Mouse (Mus musculus) liver, embryonic 14.5 days (tissue): ENCODE measurements around the gene Auts2. TPM values are rescaled to one million over a fixed set of nuclear protein-coding genes. Genes with fewer than 3 reads are reported as not detected.

Experiments
- ATAC-seq: fragments of 200-750 bp; cut with Nextera tagmentation; 2 replicates; pipeline ENCODE4 v1.8.0; 2017; ENCODE audit warnings: moderate number of reproducible peaks, mild to moderate bottlenecking, moderate library complexity; ENCODE audit not compliant: insufficient read depth
- DNase-seq, 3 experiments: peaks; one replicate each; pipeline ENCODE4 v3.0.0-alpha.2; 2012 to 2013; ENCODE audit warnings: low read depth in 3 of 3, low spot score in 3 of 3
- H3K27ac ChIP-seq: fragments of 300-500 bp; sonication (generic); 2 replicates; pipeline ENCODE4 v1.5.1; 2014; ENCODE audit warnings: moderate library complexity, mild to moderate bottlenecking, control low read depth, inconsistent platforms
- H3K27me3 ChIP-seq: fragments of 300-500 bp; sonication (generic); 2 replicates; pipeline ENCODE4 v1.6.1; 2014; ENCODE audit warnings: mild to moderate bottlenecking, low read length, moderate library complexity; ENCODE audit not compliant: control insufficient read depth, insufficient read depth
- H3K36me3 ChIP-seq: fragments of 300-500 bp; sonication (generic); replicated peaks from 2 replicates; pipeline ENCODE4 v1.6.1; 2014; ENCODE audit warnings: low read depth; ENCODE audit not compliant: control insufficient read depth, insufficient read depth
- H3K4me1 ChIP-seq, 2 experiments: fragments of 200-500 bp in 1 of 2; fragments of 300-500 bp in 1 of 2; sonication (generic) in 1 of 2; replicated peaks; 2 replicates each; pipeline ENCODE4 v1.6.1; 2012 to 2014; ENCODE audit warnings: antibody characterized with exemption in 1 of 2, inconsistent platforms in 1 of 2, low read length in 1 of 2; ENCODE audit not compliant: control insufficient read depth in 2 of 2, insufficient read depth in 2 of 2
- H3K4me2 ChIP-seq: fragments of 300-500 bp; sonication (generic); 2 replicates; pipeline ENCODE4 v1.6.1; 2014; ENCODE audit warnings: low read depth, mild to moderate bottlenecking, control low read depth, moderate library complexity
- H3K4me3 ChIP-seq, 2 experiments: fragments of 200-500 bp in 1 of 2; fragments of 300-500 bp in 1 of 2; sonication (generic) in 1 of 2; 2 replicates each; pipeline ENCODE4 v1.5.1; 2012 to 2014; ENCODE audit warnings: low read depth in 2 of 2, low read length in 2 of 2, mild to moderate bottlenecking in 2 of 2, control low read depth in 1 of 2, inconsistent platforms in 1 of 2, moderate library complexity in 1 of 2; ENCODE audit not compliant: insufficient read depth in 1 of 2
- H3K9ac ChIP-seq: fragments of 300-500 bp; sonication (generic); replicated peaks from 2 replicates; pipeline ENCODE4 v1.6.1; 2014; ENCODE audit warnings: mild to moderate bottlenecking, control low read depth, moderate library complexity
- H3K9me3 ChIP-seq: fragments of 300-500 bp; sonication (generic); 2 replicates; pipeline ENCODE4 v1.6.1; 2016; ENCODE audit warnings: low read length, mixed read lengths; ENCODE audit not compliant: control insufficient read depth
- CTCF ChIP-seq: IDR thresholded peaks from 2 replicates; pipeline ENCODE4 v1.5.1; 2016; ENCODE audit warnings: antibody characterized with exemption, low read depth, control low read depth
- EP300 ChIP-seq: IDR thresholded peaks from 2 replicates; pipeline ENCODE4 v1.6.1; 2016; ENCODE audit warnings: antibody characterized with exemption, low read depth
- WGBS: fragments of 180-500 bp; shearing (Covaris S2); extraction: QIAGEN DNeasy Blood & Tissue Kit; methylation state at CpG from one replicate; pipeline ENCODE4 v1.1.7; 2014; ENCODE audit not compliant: insufficient replicate concordance; 5-methylcytosine and 5-hydroxymethylcytosine counted together
- polyA plus RNA-seq, 2 experiments: library from polyadenylated mRNA; depleted of rRNA in 1 of 2; stranded (reverse) in 1 of 2; unstranded in 1 of 2; fragments of >200 nt; fragmentation: Nextera tagmentation in 1 of 2; extraction: Ambion mirVana in 1 of 2; gene quantifications; 2 replicates each; pipeline versions ENCODE4 v1.2.1 to v1.2.3; 2012 to 2014

The Auts2 gene
- polyA plus RNA-seq, 2 experiments, result 0.77 to 1.6 TPM

DNA sequence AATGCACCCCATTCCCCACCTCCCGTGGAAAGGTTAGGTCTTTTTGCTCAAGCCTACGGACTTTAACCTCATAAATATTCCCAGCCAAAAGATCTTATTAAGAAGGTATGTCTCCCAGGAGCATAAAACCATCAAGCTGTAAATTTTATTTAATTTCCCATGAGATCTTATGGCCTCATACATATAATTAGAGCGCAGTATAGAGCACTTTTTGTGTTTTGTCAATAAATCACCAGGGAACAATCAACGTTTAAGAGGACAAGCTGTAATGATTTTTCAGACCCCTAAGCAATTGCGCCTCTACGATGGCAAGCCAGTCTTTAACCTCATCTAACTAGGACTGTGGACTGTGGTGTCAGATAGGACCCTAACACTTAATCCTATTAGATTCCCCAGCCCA is 820.4 kb downstream of the Auts2 start:
- ATAC-seq, result no peak
- no peak overlapping the region for H3K27ac ChIP-seq

DNA sequence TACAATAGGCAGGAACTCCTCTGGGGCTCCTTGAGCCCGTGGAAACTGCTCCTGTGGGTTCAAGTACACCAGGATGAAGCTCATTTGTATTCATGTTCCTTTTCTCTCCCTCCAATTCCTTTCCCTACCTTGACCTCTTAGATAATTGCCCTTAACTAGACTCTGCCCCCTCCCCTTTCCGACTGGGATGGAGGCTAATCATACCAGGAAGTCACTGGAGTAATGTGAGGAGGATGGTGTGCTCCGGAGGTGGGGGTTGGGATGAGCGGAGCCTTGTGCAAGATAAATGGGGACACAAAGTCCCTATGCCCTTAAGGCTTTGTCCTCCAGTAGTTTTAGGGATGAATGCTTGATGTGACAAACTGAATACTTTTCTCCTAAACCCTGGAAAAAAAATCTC is 820.8 kb downstream of the Auts2 start:
- WGBS, result 44% methylated on average over 4 of the region's 4 CpGs
- H3K9ac ChIP-seq, result no peak overlapping the region
- TF ChIP-seq CTCF (no peak), EP300 (no peak)
- DNase-seq, result no peak
- H3K4me1 ChIP-seq, result no peaks in the 10 kb centered on the region
- no peak overlapping the region for H3K27ac ChIP-seq
- no peak for ATAC-seq
- H3K27me3 ChIP-seq, result no peaks in the 10 kb centered on the region
- H3K36me3 ChIP-seq, result no peaks in the 10 kb centered on the region
- H3K4me3 ChIP-seq, result no peak overlapping the region
- no peaks in the 10 kb centered on the region for H3K9me3 ChIP-seq
- H3K4me2 ChIP-seq, result no peak overlapping the region

More for the DNA sequence above, 820.4 kb downstream of the Auts2 start:
- no peak for TF ChIP-seq CTCF
- TF ChIP-seq EP300, result no peak
- H3K9ac ChIP-seq, result no peak overlapping the region
- no peaks in the 10 kb centered on the region for H3K36me3 ChIP-seq
- WGBS, result 68% methylated on average over 6 of the region's 6 CpGs
- H3K27me3 ChIP-seq, result no peaks in the 10 kb centered on the region
- H3K4me2 ChIP-seq, result no peak overlapping the region
- no peak overlapping the region for H3K4me3 ChIP-seq
- DNase-seq, result no peak
- H3K4me1 ChIP-seq, result no peaks in the 10 kb centered on the region
- no peaks in the 10 kb centered on the region for H3K9me3 ChIP-seq

DNA sequence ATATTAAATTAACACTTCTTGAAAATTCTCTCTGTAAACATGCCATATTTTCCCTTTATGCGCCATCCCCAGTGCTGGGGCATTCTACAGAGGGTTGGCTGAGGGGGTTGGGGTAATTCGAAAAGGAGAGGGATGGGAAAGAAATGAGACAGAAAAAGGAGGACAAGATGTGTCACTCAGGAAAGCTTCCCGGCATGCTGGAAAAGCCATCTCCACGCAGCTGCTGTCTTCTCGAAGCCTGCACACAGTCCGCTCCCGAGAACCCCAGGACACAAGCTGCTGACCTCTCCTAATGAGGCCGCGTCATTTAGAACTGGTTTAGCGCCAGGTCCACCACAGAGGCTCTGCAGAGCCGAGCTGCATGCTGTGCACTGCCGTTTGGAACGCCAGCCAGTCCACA is 825.1 kb downstream of the Auts2 start:
- no peaks in the 10 kb centered on the region for H3K9me3 ChIP-seq
- ATAC-seq, result no peak
- WGBS, result 72% methylated on average over 13 of the region's 13 CpGs
- no peak overlapping the region for H3K9ac ChIP-seq
- DNase-seq, result no peak
- H3K4me1 ChIP-seq, result no peaks in the 10 kb centered on the region
- H3K4me2 ChIP-seq, result no peak overlapping the region
- H3K27me3 ChIP-seq, result no peaks in the 10 kb centered on the region
- no peaks in the 10 kb centered on the region for H3K36me3 ChIP-seq
- TF ChIP-seq EP300, result no peak
- TF ChIP-seq CTCF, result no peak
- H3K27ac ChIP-seq, result no peak overlapping the region
- H3K4me3 ChIP-seq, result no peak overlapping the region

DNA sequence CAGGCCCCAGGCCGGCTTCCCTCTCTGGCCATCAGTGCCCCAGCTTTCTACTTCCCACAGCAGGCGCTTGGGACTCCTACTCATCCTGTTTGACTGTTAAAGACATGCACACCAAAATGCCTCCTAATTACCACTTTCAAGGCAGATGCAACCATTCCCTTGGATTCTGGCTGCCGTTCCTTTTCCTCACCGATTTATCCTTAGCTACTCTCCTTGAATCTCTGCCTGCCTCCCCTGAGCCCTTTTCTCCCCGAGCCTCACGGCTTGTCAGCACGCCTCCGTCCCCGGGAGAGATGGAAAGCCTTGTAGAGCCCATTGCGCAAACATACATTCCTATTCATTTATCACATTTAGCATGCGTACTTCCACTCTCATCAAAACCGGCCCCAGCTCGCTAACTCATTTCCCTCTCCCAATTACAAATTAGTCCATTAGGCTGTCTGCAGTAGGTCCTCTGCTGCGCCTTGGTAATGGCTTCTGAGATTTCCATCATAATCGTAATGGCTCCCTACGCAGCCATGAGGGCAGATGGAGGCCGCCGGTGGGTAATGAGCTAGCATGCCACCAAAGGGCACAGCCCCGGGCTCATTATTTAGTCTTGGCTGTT is 825.7 kb downstream of the Auts2 start:
- ATAC-seq (no peak), DNase-seq (no peak)
- H3K4me3 ChIP-seq, result no peak overlapping the region
- H3K27ac ChIP-seq, result no peak overlapping the region
- no peaks in the 10 kb centered on the region for H3K4me1 ChIP-seq
- H3K9me3 ChIP-seq, result no peaks in the 10 kb centered on the region
- H3K27me3 ChIP-seq, result no peaks in the 10 kb centered on the region
- no peak overlapping the region for H3K4me2 ChIP-seq
- no peaks in the 10 kb centered on the region for H3K36me3 ChIP-seq
- 76% methylated on average over 19 of the region's 19 CpGs for WGBS
- no peak for TF ChIP-seq EP300
- no peak for TF ChIP-seq CTCF
- H3K9ac ChIP-seq, result no peak overlapping the region

DNA sequence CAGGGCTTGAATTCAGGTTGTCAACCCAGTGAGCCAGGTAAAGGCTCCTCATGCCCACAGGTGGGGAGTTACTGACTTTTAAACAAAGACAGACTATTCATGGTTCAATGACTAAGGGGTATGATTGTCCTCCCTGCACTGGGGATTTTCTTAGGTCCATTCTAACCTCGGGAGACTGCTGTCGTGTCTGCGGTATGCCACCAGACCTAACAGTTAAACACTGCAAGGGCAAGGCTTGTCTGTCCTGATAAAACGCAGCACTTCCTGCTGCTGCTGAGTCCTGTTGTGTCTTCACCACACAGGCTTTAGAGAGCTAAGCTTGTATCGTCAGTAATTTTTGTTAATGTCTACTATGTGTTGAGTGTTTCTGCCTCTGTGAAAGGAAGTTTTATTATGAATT is 828.2 kb downstream of the Auts2 start:
- ATAC-seq, result no peak
- H3K27ac ChIP-seq, result no peak overlapping the region
- H3K4me2 ChIP-seq, result no peak overlapping the region
- H3K27me3 ChIP-seq, result no peaks in the 10 kb centered on the region
- no peak overlapping the region for H3K9ac ChIP-seq
- H3K4me3 ChIP-seq, result no peak overlapping the region
- no peaks in the 10 kb centered on the region for H3K4me1 ChIP-seq
- H3K36me3 ChIP-seq, result no peaks in the 10 kb centered on the region
- WGBS, result 16% methylated on average over 5 of the region's 5 CpGs
- TF ChIP-seq EP300 (no peak), CTCF (no peak)
- H3K9me3 ChIP-seq, result no peaks in the 10 kb centered on the region
- no peak for DNase-seq
